24 mouse cellular contexts compared by ENCODE assay signal in genomic region chr6:94643989-94644388, GRCm38 (mm10). TPM values are rescaled to one million over a fixed set of nuclear protein-coding genes. Genes with fewer than 3 reads are reported as not detected.
A peak's percentile ranks its signal among the peaks of the same experiment; 100 is the strongest.
DNase-seq lines count a peak whose midpoint lies in the region; ATAC-seq and TF ChIP-seq lines count a peak whose summit lies in the region.
"Had no signal": no experiment of that assay in that cellular context is flagged by ENCODE, and none has a peak within 500 bp of the region (broad histone marks: within the 10 kb centered on the region; RNA-seq: fewer than 3 reads in every experiment).

No protein-coding gene starts in this region.

- 83% methylated on average over 2 of the region's 2 CpGs for WGBS in embryonic facial prominence, embryonic 13.5 days
- WGBS in embryonic facial prominence, embryonic 10.5 days, result 89% methylated on average over 2 of the region's 2 CpGs
- 85% methylated on average over 2 of the region's 2 CpGs for WGBS in hindbrain, postnatal 0 days
- 85% methylated on average over 2 of the region's 2 CpGs for WGBS in hindbrain, embryonic 14.5 days

- peaks cover 4% of the 10 kb centered on the region; the same call in 1 of the 2 replicates for H3K36me3 ChIP-seq in embryonic facial prominence, embryonic 13.5 days
- H3K36me3 ChIP-seq in embryonic facial prominence, embryonic 10.5 days (replicated peaks), result peaks cover 6% of the 10 kb centered on the region
- no peaks in the 10 kb centered on the region for H3K36me3 ChIP-seq in hindbrain, postnatal 0 days (ENCODE audit: insufficient read depth, low read length)
- no peaks in the 10 kb centered on the region for H3K36me3 ChIP-seq in hindbrain, embryonic 14.5 days (replicated peaks; ENCODE audit: control insufficient read depth, insufficient read depth)
- H3K36me3 ChIP-seq: embryonic facial prominence, embryonic 12.5 days; forebrain, embryonic 15.5 days; heart, embryonic 10.5 days; hindbrain, embryonic 12.5 days had no signal

- no peak for ATAC-seq in embryonic facial prominence, embryonic 13.5 days (ENCODE audit: insufficient number of reproducible peaks, insufficient read depth, low FRiP score, low TSS enrichment, low read depth)
- ATAC-seq in hindbrain, postnatal 0 days, result no peak
- ATAC-seq in hindbrain, embryonic 14.5 days (ENCODE audit: low FRiP score), result no peak
- ATAC-seq: activated CD4-positive, CD25-positive, alpha-beta regulatory T cell, adult 4 months; forebrain, embryonic 15.5 days; hindbrain, embryonic 16.5 days; inflammation-experienced regulatory T-cells, adult 6 months; intestine, embryonic 16.5 days had no signal

- peak overlapping the region; percentile 55; the same call in 1 of the 2 replicates for H3K27ac ChIP-seq in embryonic facial prominence, embryonic 13.5 days
- no peak overlapping the region for H3K27ac ChIP-seq in embryonic facial prominence, embryonic 10.5 days (replicated peaks)
- peak overlapping the region; percentile 15; the same call in 1 of the 2 replicates for H3K27ac ChIP-seq in hindbrain, postnatal 0 days
- H3K27ac ChIP-seq in hindbrain, embryonic 14.5 days, result no peak overlapping the region
- H3K27ac ChIP-seq: embryonic facial prominence, embryonic 12.5 days; forebrain, embryonic 12.5 days; forebrain, embryonic 15.5 days; heart, embryonic 10.5 days; hindbrain, embryonic 12.5 days had no signal

- intact Hi-C loops in heart, postnatal 14 days (cut with DNase I), result loop anchor here (2.0 kb wide), 1 partner anchor 13 kb away; no protein-coding TSS in a partner anchor

- no peak for TF ChIP-seq CTCF in hindbrain, postnatal 0 days (IDR thresholded peaks at IDR 0.05; ENCODE audit: low read depth)

- H3K9ac ChIP-seq in embryonic facial prominence, embryonic 13.5 days, result no peak overlapping the region
- no peak overlapping the region for H3K9ac ChIP-seq in hindbrain, postnatal 0 days (replicated peaks; ENCODE audit: low read length)
- H3K9ac ChIP-seq in hindbrain, embryonic 14.5 days, result no peak overlapping the region
- H3K9ac ChIP-seq: embryonic facial prominence, embryonic 12.5 days; forebrain, embryonic 12.5 days; forebrain, embryonic 15.5 days; heart, embryonic 13.5 days; hindbrain, embryonic 12.5 days had no signal

- no peak overlapping the region for H3K4me2 ChIP-seq in embryonic facial prominence, embryonic 13.5 days
- no peak overlapping the region for H3K4me2 ChIP-seq in hindbrain, postnatal 0 days (ENCODE audit: low read depth, low read length)
- no peak overlapping the region for H3K4me2 ChIP-seq in hindbrain, embryonic 14.5 days (replicated peaks)
- H3K4me2 ChIP-seq: embryonic facial prominence, embryonic 12.5 days; forebrain, embryonic 12.5 days; forebrain, embryonic 15.5 days; heart, embryonic 13.5 days; hindbrain, embryonic 12.5 days had no signal

- H3K27me3 ChIP-seq in embryonic facial prominence, embryonic 13.5 days, result no peaks in the 10 kb centered on the region
- no peaks in the 10 kb centered on the region for H3K27me3 ChIP-seq in embryonic facial prominence, embryonic 10.5 days (replicated peaks; ENCODE audit: low read depth, poor library complexity, severe bottlenecking)
- H3K27me3 ChIP-seq in hindbrain, postnatal 0 days (ENCODE audit: insufficient read depth, low read length), result no peaks in the 10 kb centered on the region
- H3K27me3 ChIP-seq in hindbrain, embryonic 14.5 days (ENCODE audit: control insufficient read depth, insufficient read depth, low read length), result no peaks in the 10 kb centered on the region
- H3K27me3 ChIP-seq: embryonic facial prominence, embryonic 12.5 days; forebrain, embryonic 12.5 days; forebrain, embryonic 15.5 days; heart, embryonic 13.5 days; hindbrain, embryonic 12.5 days had no signal

- DNase-seq in embryonic facial prominence, embryonic 10.5 days (ENCODE audit: low spot score), result no peak
- DNase-seq in hindbrain, postnatal 0 days (ENCODE audit: low spot score), result no peak
- no peak for DNase-seq in hindbrain, embryonic 14.5 days (ENCODE audit: low spot score)
- peak; percentile 57 for DNase-seq in brain, adult 2 months (ENCODE audit: low read depth, low spot score)
- DNase-seq in heart, postnatal 14 days, result no peak
- DNase-seq: adrenal gland, adult 8-10 months; adrenal gland, postnatal 25 days; cerebellum, adult 18-20 months; cerebellum, adult 9-10 months; cerebellum, postnatal 14 days; gastrocnemius, postnatal 36 days; heart, adult 2 months had no signal

- H3K4me3 ChIP-seq in embryonic facial prominence, embryonic 13.5 days, result no peak overlapping the region
- H3K4me3 ChIP-seq in embryonic facial prominence, embryonic 10.5 days, result no peak overlapping the region
- H3K4me3 ChIP-seq in hindbrain, postnatal 0 days (ENCODE audit: low read length), result no peak overlapping the region
- H3K4me3 ChIP-seq in hindbrain, embryonic 14.5 days (replicated peaks; ENCODE audit: low read length), result no peak overlapping the region
- H3K4me3 ChIP-seq: embryonic facial prominence, embryonic 12.5 days; erythroblast, embryonic 14.5 days; forebrain, embryonic 12.5 days; forebrain, embryonic 15.5 days; heart, adult 2 months; heart, embryonic 10.5 days; heart, embryonic 13.5 days; hindbrain, embryonic 12.5 days had no signal

- H3K4me1 ChIP-seq in embryonic facial prominence, embryonic 13.5 days, result peaks cover 72% of the 10 kb centered on the region
- peaks cover 73% of the 10 kb centered on the region for H3K4me1 ChIP-seq in embryonic facial prominence, embryonic 10.5 days
- H3K4me1 ChIP-seq in hindbrain, postnatal 0 days (ENCODE audit: insufficient read depth, low read length), result peaks cover 38% of the 10 kb centered on the region
- peaks cover 31% of the 10 kb centered on the region for H3K4me1 ChIP-seq in hindbrain, embryonic 14.5 days (replicated peaks; ENCODE audit: control insufficient read depth, insufficient read depth, low read length)

- no peaks in the 10 kb centered on the region for H3K9me3 ChIP-seq in embryonic facial prominence, embryonic 13.5 days
- H3K9me3 ChIP-seq in embryonic facial prominence, embryonic 10.5 days, result no peaks in the 10 kb centered on the region
- H3K9me3 ChIP-seq in hindbrain, postnatal 0 days (ENCODE audit: low read length), result no peaks in the 10 kb centered on the region
- H3K9me3 ChIP-seq in hindbrain, embryonic 14.5 days (ENCODE audit: control insufficient read depth, low read length), result no peaks in the 10 kb centered on the region
- H3K9me3 ChIP-seq: embryonic facial prominence, embryonic 12.5 days; forebrain, embryonic 12.5 days; forebrain, embryonic 15.5 days; heart, embryonic 10.5 days; heart, embryonic 13.5 days; hindbrain, embryonic 12.5 days had no signal

RNA-seq across cellular contexts. Expression of gene Lrig1, which starts 56.0 kb away (rescaled TPM):
- 17.4 and 18.9 TPM in 2 replicates for polyA plus RNA-seq in embryonic facial prominence, embryonic 13.5 days (2015; fragmentation: Nextera tagmentation; extraction: Ambion mirVana)
- 11.7 and 11.8 TPM in 2 replicates for polyA plus RNA-seq in embryonic facial prominence, embryonic 10.5 days (2016; fragmentation: Nextera tagmentation; extraction: Ambion mirVana)
- total RNA-seq in hindbrain, postnatal 0 days (2014; rRNA removed), result 131 and 146 TPM in 2 replicates
- 23.0 and 27.8 TPM in 2 replicates for polyA plus RNA-seq in hindbrain, postnatal 0 days (2015; fragmentation: Nextera tagmentation; extraction: Ambion mirVana)
- 22.3 and 30.2 TPM in 2 replicates for polyA plus RNA-seq in hindbrain, embryonic 14.5 days (2014; fragmentation: Nextera tagmentation; extraction: Ambion mirVana)
- 10 to 100 TPM; 37.8 to 38.6 TPM for total RNA-seq in heart, postnatal 14 days (2021)

Comparison
In these comparisons a context has a peak if more than half of its experiments do, and no peak if none do; other contexts are left out.
1. H3K27ac ChIP-seq: peak in embryonic facial prominence, embryonic 13.5 days (single experiment) and hindbrain, postnatal 0 days (single experiment); none in embryonic facial prominence, embryonic 10.5 days (single experiment) and hindbrain, embryonic 14.5 days (single experiment).